Mouse (Mus musculus) lung, postnatal 0 days (tissue): Measurements from ENCODE around the gene Tcf7l2.

ENCODE experiments used
- CTCF ChIP-seq: IDR thresholded peaks from 2 replicates; pipeline ENCODE4 v1.5.1; 2016; ENCODE audit warnings: antibody characterized with exemption, mild to moderate bottlenecking
- EP300 ChIP-seq: IDR thresholded peaks from 2 replicates; pipeline ENCODE4 v1.6.1; 2016; ENCODE audit warnings: antibody characterized with exemption, mild to moderate bottlenecking, control low read depth

DNA sequence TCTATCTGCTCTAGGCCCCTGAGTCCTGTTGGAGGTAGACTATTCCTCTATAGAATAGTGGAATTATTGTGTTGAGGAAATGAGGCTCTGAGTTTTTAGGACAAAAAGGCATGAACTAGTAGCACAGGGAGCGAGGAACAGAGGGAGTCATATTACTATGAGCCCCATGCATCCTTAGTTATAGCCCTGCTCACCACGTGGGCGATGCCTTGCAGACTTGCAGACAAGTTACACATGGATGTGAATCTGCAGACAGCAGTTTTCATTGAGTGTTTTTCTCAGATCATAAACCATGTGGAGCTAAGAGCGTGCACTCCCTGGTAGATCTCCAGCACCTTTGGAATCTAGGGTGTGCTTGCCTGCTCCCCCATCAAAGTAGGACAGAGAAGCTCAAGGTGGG lies 90.5 kb downstream of the Tcf7l2 start:
- no peak for TF ChIP-seq CTCF
- TF ChIP-seq EP300, result no peak
